ENCODE assay signal across 8 mouse cellular contexts in genomic region chr4:57369736-57370373, GRCm38 (mm10).
DNase-seq lines count a peak whose midpoint lies in the region; ATAC-seq and TF ChIP-seq lines count a peak whose summit lies in the region.

No protein-coding gene starts in this region.

- TF ChIP-seq EP300 in stomach, postnatal 0 days (optimal IDR thresholded peaks at IDR 0.05) = no peak

- 17% methylated on average over 12 of the region's 12 CpGs for WGBS in heart, embryonic 12.5 days
- 16% methylated on average over 12 of the region's 12 CpGs for WGBS in kidney, postnatal 0 days
- 16% methylated on average over 12 of the region's 12 CpGs for WGBS in liver, adult 2 months
- WGBS in neural tube, embryonic 12.5 days = 22% methylated on average over 12 of the region's 12 CpGs
- WGBS in stomach, postnatal 0 days = 12% methylated on average over 12 of the region's 12 CpGs

- TF ChIP-seq CTCF in C2C12 (IDR thresholded peaks at IDR 0.05; ENCODE audit: control insufficient read depth, insufficient read depth, insufficient read length) = peak; percentile 95
- peak; percentile 90 for TF ChIP-seq CTCF in kidney, postnatal 0 days (IDR thresholded peaks at IDR 0.05; ENCODE audit: low read depth)
- TF ChIP-seq CTCF in liver, adult 2 months (IDR thresholded peaks at IDR 0.05; ENCODE audit: low read depth, low read length) = peak; percentile 93
- peak; percentile 97 for TF ChIP-seq CTCF in stomach, postnatal 0 days (IDR thresholded peaks at IDR 0.05; ENCODE audit: low read depth)

- H3ac ChIP-seq in C2C12 (ENCODE audit: control insufficient read depth, insufficient read length, low read depth) = no peak overlapping the region

- H3K27me3 ChIP-seq in C2C12 (ENCODE audit: control insufficient read depth, insufficient read depth, insufficient read length) = no peaks in the 10 kb centered on the region
- H3K27me3 ChIP-seq in heart, embryonic 12.5 days (replicated peaks) = no peaks in the 10 kb centered on the region
- no peaks in the 10 kb centered on the region for H3K27me3 ChIP-seq in kidney, postnatal 0 days (ENCODE audit: insufficient read depth, low read length)
- no peaks in the 10 kb centered on the region for H3K27me3 ChIP-seq in liver, adult 2 months (ENCODE audit: control insufficient read depth, insufficient read depth, low read length)
- no peaks in the 10 kb centered on the region for H3K27me3 ChIP-seq in neural tube, embryonic 12.5 days (replicated peaks)
- no peaks in the 10 kb centered on the region for H3K27me3 ChIP-seq in stomach, postnatal 0 days (ENCODE audit: control insufficient read depth, insufficient read depth, low read length)

- no peak for TF ChIP-seq POLR2A in liver, adult 2 months (IDR thresholded peaks at IDR 0.05; ENCODE audit: extremely low read depth, insufficient read depth, low read length)

- peak; percentile 70; the same call in 1 of the 2 replicates for ATAC-seq in erythroblast, adult 5-6 weeks (replicated peaks; ENCODE audit: low FRiP score, poor library complexity, severe bottlenecking)
- 0 out of 2 replicates have a peak, but pooled peaks have one; percentile 48 for ATAC-seq in heart, embryonic 12.5 days (ENCODE audit: insufficient number of reproducible peaks, low FRiP score)
- peak; percentile 61; the same call in 1 of the 2 replicates for ATAC-seq in kidney, postnatal 0 days (replicated peaks; ENCODE audit: low FRiP score, low read depth)
- peak; percentile 89 for ATAC-seq in neural tube, embryonic 12.5 days (ENCODE audit: low FRiP score, low read depth)
- ATAC-seq in stomach, postnatal 0 days (ENCODE audit: low FRiP score, low TSS enrichment) = peak; percentile 90

- DNase-seq in brain, adult 2 months (ENCODE audit: low read depth, low spot score) = peak; percentile 92
- DNase-seq in kidney, postnatal 0 days (ENCODE audit: low spot score) = peak; percentile 95
- DNase-seq in liver, adult 2 months (ENCODE audit: extremely low read depth, low read depth, low spot score) = peak; percentile 56
- DNase-seq in stomach, postnatal 0 days (ENCODE audit: low spot score) = peak; percentile 87

- no peak overlapping the region for H3K9ac ChIP-seq in heart, embryonic 12.5 days
- no peak overlapping the region for H3K9ac ChIP-seq in kidney, postnatal 0 days (ENCODE audit: low read depth, low read length)
- no peak overlapping the region for H3K9ac ChIP-seq in liver, adult 2 months (ENCODE audit: low read depth, low read length)
- H3K9ac ChIP-seq in neural tube, embryonic 12.5 days = no peak overlapping the region
- H3K9ac ChIP-seq in stomach, postnatal 0 days (ENCODE audit: low read length) = no peak overlapping the region

- no peaks in the 10 kb centered on the region for H3K79me2 ChIP-seq in C2C12 (ENCODE audit: control insufficient read depth, insufficient read depth)
- H3K79me2 ChIP-seq in liver, adult 2 months (ENCODE audit: control insufficient read depth, insufficient read depth, low read length) = no peaks in the 10 kb centered on the region

- H3K36me3 ChIP-seq in C2C12 (ENCODE audit: control insufficient read depth, insufficient read depth) = no peaks in the 10 kb centered on the region
- no peaks in the 10 kb centered on the region for H3K36me3 ChIP-seq in heart, embryonic 12.5 days
- no peaks in the 10 kb centered on the region for H3K36me3 ChIP-seq in kidney, postnatal 0 days (ENCODE audit: insufficient read depth, low read length)
- no peaks in the 10 kb centered on the region for H3K36me3 ChIP-seq in liver, adult 2 months (ENCODE audit: control insufficient read depth, insufficient read depth, low read length)
- H3K36me3 ChIP-seq in neural tube, embryonic 12.5 days = no peaks in the 10 kb centered on the region
- no peaks in the 10 kb centered on the region for H3K36me3 ChIP-seq in stomach, postnatal 0 days (ENCODE audit: control insufficient read depth, insufficient read depth, low read length)

- H3K4me2 ChIP-seq in heart, embryonic 12.5 days = no peak overlapping the region
- no peak overlapping the region for H3K4me2 ChIP-seq in kidney, postnatal 0 days (ENCODE audit: low read length)
- H3K4me2 ChIP-seq in neural tube, embryonic 12.5 days (replicated peaks) = no peak overlapping the region
- H3K4me2 ChIP-seq in stomach, postnatal 0 days (replicated peaks; ENCODE audit: low read depth) = no peak overlapping the region

- H3K79me3 ChIP-seq in C2C12 (ENCODE audit: low read depth) = no peaks in the 10 kb centered on the region

- H3K4me1 ChIP-seq in heart, embryonic 12.5 days (replicated peaks) = no peaks in the 10 kb centered on the region
- H3K4me1 ChIP-seq in kidney, postnatal 0 days (replicated peaks; ENCODE audit: insufficient read depth, low read length) = no peaks in the 10 kb centered on the region
- no peaks in the 10 kb centered on the region for H3K4me1 ChIP-seq in liver, adult 2 months (ENCODE audit: control insufficient read depth, insufficient read depth, low read length)
- no peaks in the 10 kb centered on the region for H3K4me1 ChIP-seq in neural tube, embryonic 12.5 days
- H3K4me1 ChIP-seq in stomach, postnatal 0 days (replicated peaks; ENCODE audit: control insufficient read depth, insufficient read depth) = no peaks in the 10 kb centered on the region

- H3K4me3 ChIP-seq in C2C12 (ENCODE audit: insufficient read depth, poor library complexity, severe bottlenecking) = no peak overlapping the region
- no peak overlapping the region for H3K4me3 ChIP-seq in heart, embryonic 12.5 days
- H3K4me3 ChIP-seq in kidney, postnatal 0 days (replicated peaks; ENCODE audit: low read depth, low read length) = no peak overlapping the region
- no peak overlapping the region for H3K4me3 ChIP-seq in liver, adult 2 months (ENCODE audit: insufficient read depth, low read depth, low read length)
- H3K4me3 ChIP-seq in neural tube, embryonic 12.5 days = no peak overlapping the region
- H3K4me3 ChIP-seq in stomach, postnatal 0 days (ENCODE audit: low read depth, low read length) = no peak overlapping the region

- no peak overlapping the region for H3K27ac ChIP-seq in heart, embryonic 12.5 days (ENCODE audit: poor library complexity, severe bottlenecking)
- H3K27ac ChIP-seq in kidney, postnatal 0 days = no peak overlapping the region
- H3K27ac ChIP-seq in liver, adult 2 months (replicated peaks; ENCODE audit: insufficient read depth, low read depth, low read length) = no peak overlapping the region
- no peak overlapping the region for H3K27ac ChIP-seq in neural tube, embryonic 12.5 days
- H3K27ac ChIP-seq in stomach, postnatal 0 days (replicated peaks) = no peak overlapping the region

- H3K9me3 ChIP-seq in heart, embryonic 12.5 days (replicated peaks) = 0 out of 2 replicates have a peak, but pooled peaks cover 5% of the 10 kb centered on the region
- H3K9me3 ChIP-seq in kidney, postnatal 0 days (replicated peaks; ENCODE audit: low read length) = no peaks in the 10 kb centered on the region
- no peaks in the 10 kb centered on the region for H3K9me3 ChIP-seq in neural tube, embryonic 12.5 days
- no peaks in the 10 kb centered on the region for H3K9me3 ChIP-seq in stomach, postnatal 0 days (ENCODE audit: control insufficient read depth, low read length)

TF ChIP-seq in C2C12, 6 proteins besides CTCF, POLR2A, EP300 and RAD21:
- TF ChIP-seq FOSL1 (IDR thresholded peaks at IDR 0.05; ENCODE audit: insufficient read depth, low read length, poor library complexity, severe bottlenecking) = no peak
- no peak for TF ChIP-seq CEBPB (IDR thresholded peaks at IDR 0.05; ENCODE audit: low read depth)
- no peak for TF ChIP-seq MYOD1 (IDR thresholded peaks at IDR 0.05; ENCODE audit: control insufficient read depth, insufficient read length, low read depth)
- no peak for TF ChIP-seq MAX (IDR thresholded peaks at IDR 0.05)
- TF ChIP-seq MYOG (IDR thresholded peaks at IDR 0.05; ENCODE audit: control insufficient read depth, extremely low read depth, insufficient read length) = no peak
- TF ChIP-seq USF1 (IDR thresholded peaks at IDR 0.05; ENCODE audit: low read depth) = no peak
